Mouse (Mus musculus): ENCODE results near the gene Angptl8.

Gene Angptl8

DNA sequence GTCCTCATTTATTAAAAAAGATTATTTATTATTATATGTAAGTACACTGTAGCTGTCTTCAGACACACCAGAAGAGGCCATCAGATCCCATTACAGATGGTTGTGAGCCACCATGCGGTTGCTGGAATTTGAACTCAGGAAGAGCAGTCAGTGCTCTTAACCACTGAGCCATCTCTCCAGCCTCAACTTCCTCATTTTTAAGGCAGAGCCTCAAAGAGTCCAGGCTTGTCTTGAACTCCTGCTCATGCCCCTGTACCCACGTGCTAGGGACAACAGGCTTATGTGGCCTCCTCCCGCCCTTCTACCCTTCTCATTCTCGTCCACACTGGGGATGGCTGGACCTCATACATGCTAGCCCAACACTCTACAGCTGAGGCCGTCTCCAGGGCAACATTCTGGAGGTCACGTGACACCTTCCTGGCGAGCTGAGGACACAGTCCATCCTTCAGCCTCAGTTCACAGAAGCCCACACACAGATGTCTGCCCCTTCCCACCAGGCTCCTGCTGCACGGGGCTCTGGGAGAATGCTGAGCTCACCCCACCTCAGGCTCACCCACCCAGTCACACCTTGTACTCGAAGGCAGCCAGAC, 18.5 kb upstream of the Angptl8 start:
- no peak for DNase-seq (ENCODE audit: low spot score)

DNA sequence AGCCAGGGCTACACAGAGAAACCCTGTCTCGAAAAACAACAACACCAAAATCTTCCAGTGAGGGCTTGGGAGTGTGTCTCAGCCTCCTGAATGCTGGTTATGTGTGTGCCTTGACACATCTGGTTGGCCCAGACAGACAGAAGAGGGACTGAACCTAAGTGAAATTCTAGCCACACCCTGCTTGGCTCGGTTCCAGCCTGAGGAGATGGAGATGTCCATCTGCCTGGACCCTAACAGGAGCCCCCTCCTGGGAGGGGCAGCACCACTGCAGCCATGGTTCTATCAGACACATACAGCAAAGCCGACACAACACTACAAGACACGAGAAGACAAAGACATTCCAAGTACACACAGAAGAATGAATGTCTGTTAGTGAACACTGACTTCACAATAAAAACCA, 17.2 kb upstream of the Angptl8 start:
- no peak for DNase-seq (ENCODE audit: low spot score)

DNA sequence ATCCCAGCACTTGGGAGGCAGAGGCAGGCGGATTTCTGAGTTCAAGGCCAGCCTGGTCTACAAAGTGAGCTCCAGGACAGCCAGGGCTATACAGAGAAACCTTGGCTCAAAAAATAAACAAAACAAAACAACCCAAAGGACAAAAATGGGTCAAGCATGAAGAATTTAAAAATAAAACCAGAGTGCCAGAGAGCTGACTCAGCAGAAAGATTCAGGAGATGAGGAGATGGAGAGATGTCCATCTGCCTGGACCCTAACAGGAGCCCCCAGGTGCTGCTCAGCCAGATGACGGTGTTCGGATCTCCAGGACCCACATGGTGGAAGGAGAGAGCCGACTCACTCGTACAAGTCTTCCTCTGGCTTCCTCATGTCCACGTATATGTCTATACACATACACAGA, 16.7 kb upstream of the Angptl8 start:
- DNase-seq (ENCODE audit: low spot score): no peak

DNA sequence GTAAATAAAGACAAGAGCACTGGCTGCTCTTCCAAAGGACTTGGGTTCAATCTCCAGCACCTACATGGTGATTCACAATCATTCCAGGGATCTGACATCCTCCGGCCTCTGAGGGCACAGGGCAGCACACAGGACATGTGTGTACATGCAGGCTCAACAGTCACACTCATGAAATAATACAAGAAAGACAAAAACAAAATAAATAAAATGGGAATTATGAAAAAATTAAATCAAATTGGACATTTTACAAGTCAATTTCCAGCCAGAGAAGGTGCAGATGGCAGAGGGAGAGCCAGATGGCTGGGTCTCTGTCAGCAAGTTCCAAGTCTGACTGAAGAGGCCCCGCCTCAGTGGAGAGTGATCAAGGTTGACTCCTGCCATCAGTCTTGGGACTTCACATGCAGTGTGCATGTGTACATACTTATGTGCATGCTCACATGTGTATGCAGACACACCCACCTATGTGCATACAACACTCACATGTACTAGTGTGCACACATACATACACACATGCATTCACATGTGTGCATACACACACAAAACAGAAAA, 16.1 kb upstream of the Angptl8 start:
- no peak for DNase-seq (ENCODE audit: low spot score)

DNA sequence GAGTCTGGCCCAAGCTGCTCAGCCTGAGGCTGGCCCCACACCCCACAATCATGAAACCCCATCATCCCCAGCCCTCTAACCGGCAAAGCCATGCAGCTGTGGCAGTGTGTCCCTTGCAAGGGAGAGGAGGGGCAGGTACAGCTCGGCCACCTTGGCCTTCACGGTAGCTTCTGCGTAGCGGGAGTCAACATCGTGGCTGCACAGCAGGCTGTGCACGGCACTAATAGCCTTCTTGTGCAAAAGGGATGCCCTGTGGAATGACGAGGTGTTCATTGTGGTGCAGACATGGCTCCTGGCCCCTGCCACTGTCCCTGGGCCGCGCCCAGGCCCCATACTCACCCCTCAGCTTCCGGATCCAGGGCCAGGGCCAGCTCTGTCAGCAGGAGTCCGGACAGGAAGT, 15.1 kb upstream of the Angptl8 start:
- no peak for DNase-seq (ENCODE audit: low spot score)

DNA sequence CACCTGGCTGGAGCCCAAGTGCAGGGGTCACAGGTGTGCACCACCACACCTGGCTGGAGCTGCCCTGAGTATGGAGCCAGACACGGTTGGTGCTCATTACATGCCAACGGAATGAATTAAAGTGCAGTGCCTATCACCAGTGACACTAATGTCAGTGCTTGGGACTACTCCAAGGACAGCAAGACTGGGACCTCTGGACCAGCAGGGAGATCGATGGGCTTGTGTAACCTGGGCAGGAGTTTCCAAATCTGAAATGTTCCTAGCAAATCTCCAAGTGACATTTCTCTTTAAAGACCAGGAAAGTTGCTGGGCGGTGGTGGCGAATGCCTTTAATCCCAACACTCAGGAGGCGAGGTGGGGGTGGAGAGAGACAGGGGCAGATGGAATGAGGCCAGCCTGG, 12.6 kb upstream of the Angptl8 start:
- no peak for DNase-seq (ENCODE audit: low spot score)

DNA sequence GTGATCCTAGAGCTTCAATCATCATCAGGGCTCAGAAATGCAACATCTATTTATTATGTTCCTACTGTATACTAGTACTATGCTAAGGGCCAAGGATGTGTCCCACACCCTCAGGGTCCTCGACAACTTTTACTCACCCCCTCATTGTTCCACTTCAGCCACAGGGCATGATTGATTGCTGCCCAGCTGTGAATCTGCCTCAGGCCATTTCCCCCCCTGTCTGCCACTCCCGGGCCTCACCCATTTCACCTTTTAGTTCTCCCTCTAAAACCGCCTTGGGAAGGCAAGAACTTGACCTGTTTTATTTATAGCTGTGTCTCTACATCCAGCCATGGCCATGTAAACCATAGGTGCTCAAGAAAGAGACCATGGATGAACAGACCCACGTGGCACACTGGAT, 11.4 kb upstream of the Angptl8 start:
- no peak for DNase-seq (ENCODE audit: low spot score)

DNA sequence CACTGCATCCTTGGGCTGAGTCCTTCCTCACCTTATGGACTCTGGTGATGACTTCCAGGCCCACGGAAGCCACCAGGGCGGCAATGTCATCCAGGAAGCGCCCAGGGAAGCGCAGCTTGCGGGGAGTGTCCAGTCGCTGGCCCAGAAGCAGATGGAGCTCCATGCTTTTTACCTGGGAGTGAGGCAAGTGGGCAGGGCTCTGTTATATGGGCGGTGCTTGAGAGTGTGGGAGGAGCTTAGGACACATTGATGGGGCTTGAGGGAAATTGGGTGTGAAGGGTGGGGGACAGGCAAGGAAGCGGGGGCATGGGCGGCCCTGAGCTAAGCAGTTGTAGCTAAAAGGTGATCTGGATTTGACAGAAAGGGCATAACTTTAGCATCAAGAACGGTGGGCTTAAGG, 10.9 kb upstream of the Angptl8 start:
- no peak for DNase-seq (ENCODE audit: low spot score)

DNA sequence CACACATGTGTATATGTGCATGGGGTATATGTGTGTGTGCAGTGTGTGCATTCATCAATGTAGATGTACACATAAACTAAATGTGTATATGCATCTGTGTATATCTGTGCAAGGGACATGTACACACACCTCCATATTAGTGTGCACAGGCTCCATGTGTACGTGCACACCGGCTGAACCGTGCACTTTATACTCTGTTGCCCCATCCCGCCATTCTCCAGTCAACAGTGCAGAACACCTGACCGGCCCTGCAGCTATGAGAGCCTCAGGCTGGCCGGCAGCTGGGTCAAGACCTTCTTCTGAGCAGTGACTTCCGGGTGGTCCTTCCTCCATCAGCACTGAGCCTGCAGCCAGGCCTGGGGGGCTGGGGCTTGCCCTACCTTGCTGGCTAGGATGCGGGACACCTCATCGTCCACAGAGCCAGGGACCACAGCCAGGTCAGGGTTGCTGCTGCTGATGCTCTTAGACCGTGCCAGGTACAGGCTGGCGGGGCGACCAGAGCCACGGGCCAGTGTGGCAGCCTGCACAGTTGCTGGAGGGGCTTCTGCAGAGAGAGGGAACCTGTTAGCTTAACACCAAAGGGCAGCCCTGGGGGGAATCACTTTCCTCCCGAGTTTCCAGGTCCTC, 5.4 kb upstream of the Angptl8 start:
- no peak for DNase-seq (ENCODE audit: low spot score)

DNA sequence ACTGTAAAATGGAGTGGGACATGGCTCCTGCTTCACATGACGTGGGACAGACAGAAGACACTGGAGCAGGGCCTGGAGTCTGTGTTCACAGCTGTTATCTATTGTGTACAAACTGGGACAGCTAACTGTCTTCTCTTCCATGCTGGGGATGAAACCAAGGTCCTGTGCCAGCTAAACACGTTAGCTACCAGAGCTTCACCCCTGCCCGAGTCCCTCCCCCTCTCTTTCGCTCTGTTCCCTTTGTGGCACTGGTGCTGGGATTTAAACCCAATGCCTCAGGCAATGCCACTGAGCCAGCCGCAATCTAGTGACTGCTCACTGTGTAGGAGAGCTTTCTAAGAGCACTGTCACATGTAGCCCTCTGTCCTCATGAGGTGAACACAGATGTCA, 4.9 kb upstream of the Angptl8 start:
- DNase-seq (ENCODE audit: low spot score): no peak

DNA sequence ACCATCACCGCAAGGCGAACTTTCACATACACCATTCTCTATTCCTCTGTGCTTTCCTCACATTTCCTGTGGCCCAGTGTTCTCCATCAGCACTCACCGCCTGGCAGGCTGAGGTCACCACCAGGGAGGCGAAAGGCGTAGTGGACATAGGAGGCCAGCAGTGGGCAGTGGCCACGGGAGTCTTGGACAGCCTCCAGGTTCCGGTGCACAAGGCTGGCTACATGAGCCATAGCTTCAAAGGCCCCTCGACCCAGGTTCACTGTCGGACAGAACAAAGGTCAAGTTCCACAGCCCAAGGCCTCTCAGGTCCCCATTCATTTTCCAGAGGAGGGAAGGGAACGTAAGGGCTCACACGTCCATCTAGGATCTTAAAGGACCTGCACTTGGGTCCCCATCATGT, 4.4 kb upstream of the Angptl8 start:
- no peak for DNase-seq (ENCODE audit: low spot score)

DNA sequence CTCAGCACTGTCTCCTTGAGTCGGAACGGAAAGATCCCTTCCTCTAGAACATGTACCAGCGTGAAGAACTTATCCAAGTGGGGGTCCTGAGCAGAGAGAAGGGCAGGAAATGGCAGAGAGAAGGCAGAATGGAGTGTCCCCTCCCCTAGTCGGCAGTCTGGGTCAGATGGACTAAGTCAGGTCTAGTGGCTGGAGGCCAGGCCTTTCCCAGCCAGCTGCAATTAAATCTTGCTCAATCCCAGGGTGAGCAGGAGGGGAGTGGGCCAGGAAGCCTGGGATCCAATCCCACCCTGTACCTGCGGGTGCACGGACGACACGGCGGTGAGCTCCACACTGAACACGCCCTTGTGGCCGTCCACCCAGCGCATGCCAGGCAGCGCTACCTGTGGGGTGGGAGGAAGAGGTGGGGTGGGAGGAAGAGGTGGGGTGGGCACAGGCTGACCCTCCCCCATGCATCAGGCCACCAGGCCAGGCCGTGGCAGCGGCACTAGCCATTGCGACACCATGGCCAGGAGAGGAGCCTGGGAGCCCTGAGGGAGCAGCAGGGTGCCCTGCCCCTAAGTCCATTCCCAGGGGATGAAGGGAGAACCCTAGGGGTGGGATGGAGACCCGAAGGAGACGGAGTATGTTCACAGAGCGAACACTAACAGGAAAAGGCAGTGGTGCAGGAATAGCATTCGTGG, 3.6 kb upstream of the Angptl8 start:
- no peak for DNase-seq (ENCODE audit: low spot score)

DNA sequence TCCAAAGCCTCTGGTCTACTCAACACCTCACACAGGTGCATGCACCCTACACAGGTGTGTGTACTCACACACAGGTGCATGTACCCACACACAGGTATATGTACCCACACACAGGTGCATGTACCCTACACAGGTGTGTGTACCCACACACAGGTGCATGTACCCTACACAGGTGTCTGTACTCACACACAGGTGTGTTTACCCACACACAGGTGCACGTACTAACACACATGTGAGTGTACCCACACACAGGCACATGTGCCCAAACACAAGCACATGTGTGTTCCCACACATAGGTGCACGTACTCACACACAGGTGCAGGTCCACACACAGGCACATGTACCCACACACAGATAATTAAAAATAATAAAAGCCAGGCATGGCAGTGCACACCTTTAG, 2.4 kb downstream of the Angptl8 start:
- DNase-seq (ENCODE audit: low spot score): no peak

DNA sequence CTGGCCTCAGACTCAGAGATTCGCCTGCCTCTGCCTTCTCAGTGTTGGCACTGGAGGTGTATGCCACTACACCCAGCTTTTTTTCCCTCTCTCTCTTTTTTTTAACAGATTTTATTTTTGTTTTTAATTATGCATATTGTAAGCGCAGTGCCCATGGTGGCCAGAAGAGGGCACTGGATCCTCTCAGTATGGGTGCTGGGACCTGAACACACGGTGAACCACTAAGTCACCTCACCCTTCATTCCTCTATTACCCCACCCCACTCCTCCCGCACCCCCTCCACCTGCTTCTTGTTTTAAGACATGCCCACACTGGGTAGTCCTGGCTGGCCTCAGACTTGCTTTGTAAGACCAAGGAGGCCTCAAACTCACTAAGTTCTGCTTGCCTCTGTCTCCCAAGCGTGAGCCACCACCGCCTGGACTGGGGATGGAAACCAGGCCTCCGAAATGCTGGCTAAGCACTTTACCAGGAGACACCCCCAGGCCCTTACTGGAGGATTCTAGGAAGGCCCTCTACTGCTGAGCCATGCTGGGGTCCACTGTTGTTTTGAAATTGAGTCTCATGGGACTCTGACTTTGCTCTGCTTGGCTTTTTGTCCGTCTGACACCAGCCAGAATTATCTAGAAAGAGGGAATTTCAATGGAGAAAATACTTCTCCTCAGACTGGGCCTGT, 4.9 kb downstream of the Angptl8 start:
- peak; percentile 37 for DNase-seq (ENCODE audit: low spot score)

DNA sequence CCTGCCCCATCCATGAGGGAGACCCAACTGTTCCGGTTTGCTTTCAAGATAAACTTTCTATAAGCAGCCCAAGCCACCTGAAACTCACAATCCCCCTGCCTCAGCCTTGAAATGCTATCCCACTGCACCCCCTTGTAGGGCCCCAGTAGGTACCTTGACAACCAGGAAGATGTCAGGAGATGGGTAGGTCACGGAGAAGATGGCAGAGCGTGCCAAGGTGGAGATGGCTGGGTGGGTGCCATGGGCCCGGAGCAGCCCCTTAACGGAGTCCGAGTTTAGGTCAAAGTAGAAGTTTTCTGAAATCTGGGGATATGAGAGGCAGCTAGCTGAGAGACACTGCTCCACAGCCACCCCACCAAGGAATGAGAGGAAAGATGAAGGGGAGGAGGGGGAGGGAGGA, 6.0 kb downstream of the Angptl8 start:
- DNase-seq (ENCODE audit: low spot score): no peak

DNA sequence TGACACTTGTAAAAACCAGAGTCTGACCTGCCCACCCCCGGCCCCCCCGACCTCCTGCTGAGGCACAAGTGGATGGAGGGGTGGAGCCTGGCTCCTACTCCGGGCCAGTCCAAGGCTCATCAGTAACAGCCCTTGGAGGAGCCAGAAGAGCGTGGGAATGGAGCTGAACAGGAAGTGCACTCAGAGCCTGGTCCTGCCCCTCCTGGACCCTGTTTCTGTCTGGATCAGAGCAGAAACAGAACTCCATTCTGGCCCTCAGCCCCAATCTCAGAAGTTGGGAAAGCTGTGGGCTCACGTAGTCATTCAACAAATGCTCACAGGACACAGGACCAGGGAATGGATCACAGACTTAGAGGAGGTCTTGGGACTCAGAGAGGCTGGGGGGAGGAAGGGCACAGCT, 7.1 kb downstream of the Angptl8 start:
- DNase-seq (ENCODE audit: low spot score): peak; percentile 65

DNA sequence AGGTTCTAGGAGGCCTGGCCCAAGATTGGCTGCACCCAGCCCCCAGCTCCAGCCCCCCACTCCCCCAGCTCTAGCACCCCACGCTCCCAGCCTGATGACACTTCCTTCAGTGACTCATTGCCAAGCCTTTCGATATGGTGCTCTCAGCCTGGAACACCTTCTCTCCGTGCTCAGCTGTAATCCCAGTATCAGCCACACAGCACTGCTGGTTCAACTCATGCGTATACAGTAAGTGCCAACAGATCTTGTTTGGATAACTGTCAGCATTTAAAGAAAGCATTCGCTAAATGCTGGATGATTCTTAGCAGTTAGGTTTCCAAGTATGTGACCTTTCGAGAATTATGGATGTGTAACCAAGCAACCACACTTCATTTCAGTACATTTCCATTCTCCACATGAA, 7.8 kb downstream of the Angptl8 start:
- DNase-seq (ENCODE audit: low spot score): no peak

DNA sequence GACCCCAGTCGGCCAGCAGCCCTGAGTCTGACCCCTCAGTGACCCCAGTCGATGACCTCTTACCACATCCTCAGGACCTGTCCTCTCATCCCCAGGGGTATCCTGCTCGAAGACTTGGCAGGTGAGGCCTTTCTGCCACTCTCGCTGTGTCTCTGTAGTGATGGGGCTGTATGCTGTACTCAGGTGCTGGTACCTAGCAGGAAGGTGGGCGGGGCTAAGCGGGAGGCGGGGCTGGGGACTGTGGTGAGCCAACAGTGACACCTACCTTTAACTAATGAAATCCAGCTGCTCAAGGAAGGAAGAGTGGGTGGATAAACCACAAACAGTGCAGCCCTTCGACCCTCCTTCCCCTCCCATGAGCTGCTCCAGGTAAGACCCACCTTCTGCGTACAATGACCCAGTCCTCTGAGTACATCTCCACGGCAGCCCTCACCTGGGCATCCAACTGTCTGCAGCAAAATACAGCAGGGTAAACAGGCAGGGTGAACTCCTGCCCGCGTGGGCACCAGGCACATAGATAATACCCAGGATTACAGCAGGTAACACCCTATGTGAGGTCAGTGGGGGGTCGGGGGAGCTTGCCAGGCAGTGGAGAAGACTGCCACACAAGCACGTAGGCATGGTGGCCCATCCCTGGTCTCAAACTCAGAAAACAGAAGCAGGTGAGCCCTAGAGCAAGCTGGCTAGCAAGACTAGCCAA, 10.2 kb downstream of the Angptl8 start:
- DNase-seq (ENCODE audit: low spot score): peak; percentile 35

DNA sequence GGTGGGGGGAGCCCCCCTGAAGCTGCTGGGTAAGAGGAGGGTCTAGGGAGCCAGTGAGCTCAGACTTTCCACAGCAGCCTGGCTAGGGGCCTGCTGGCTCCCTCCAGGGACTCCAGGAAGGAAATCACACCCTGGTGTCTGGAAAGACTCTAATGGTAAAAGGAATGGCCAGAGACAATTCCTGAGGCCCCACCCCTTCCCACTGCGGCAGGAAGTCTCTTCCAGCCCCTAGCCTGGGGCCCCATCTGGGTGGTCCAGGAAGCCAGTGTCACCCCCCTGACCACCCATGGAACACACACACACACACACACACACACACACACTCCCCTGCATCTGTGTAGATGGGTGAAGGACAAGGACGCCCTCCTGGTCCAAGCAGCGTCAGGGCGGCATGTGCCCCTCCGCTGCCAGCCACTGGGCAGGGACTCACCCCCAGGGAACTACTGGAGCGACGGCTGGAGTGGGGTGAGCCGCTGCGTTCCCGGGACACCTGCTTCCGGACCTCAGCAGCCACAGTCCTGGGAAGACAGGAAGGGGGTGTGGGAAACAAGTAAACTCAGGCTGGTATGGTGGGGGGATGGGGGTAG, 11.5 kb downstream of the Angptl8 start:
- DNase-seq (ENCODE audit: low spot score): peak; percentile 85

DNA sequence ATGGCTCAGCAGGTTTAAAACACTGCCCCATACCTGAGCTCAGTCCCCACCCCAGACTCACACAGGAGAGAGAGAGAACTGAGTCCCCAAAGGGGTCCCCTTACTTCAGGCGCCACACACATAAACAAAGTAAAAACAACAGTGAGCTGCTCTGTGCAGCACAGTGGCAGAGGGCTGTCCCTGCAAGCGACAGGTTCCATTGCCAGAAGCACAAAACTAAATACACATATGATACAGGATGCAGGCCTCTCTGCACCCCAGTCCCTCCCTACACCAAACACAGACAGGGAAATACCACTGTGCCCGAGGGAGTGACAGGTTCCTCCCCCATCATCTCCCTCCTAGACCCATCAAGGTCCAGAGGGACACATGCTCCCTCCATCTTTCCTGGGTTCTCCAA, 12.1 kb downstream of the Angptl8 start:
- DNase-seq (ENCODE audit: low spot score): peak; percentile 24

DNA sequence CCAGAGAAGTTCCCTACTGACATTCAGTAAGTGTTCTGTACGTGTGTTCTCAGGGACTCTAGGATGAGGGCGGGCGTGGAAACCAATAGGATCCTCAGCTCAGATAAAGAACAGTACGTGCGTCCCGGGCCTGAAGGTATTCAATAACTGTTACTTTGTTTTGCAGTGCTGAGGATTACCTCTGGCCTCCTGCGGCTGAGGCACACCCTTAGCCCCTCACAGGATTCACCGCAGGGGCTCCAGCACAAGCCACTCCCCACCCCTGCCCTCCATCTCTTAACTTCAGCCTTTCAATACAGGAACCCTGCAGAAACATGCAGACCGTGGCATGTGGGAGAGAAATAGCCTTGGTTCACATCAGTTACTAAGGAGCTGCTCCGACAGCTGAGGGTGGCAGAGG, 12.6 kb downstream of the Angptl8 start:
- DNase-seq (ENCODE audit: low spot score): no peak

All from lung, postnatal 25 days (tissue).